Mouse (Mus musculus): ENCODE measurements around the gene Rufy4. TPM values are rescaled to one million over a fixed set of nuclear protein-coding genes. Genes with fewer than 3 reads are reported as not detected.

The Rufy4 gene
- 1 to 10 TPM; 1.4 to 1.5 TPM for total RNA-seq (2021)
- long read RNA-seq, experiment 1, partial matches to known transcripts = 0 of 1 reads
- long read RNA-seq, experiment 1, other reads (novel, unspliced or antisense) = 1 of 1 reads
- long read RNA-seq, experiment 2, partial matches to known transcripts = 0 of 1 reads
- long read RNA-seq, experiment 2, other reads (novel, unspliced or antisense) = 1 of 1 reads

GRCm38 (mm10) chr1:74124991-74125552, at the start of gene Rufy4:
Gene Rufy4, plus strand, starts transcription at chr1:74125541.
- intact Hi-C loops (cut with DNase I) = loop anchor here (1.0 to 2.0 kb wide), 2 partner anchors 42 to 224 kb away; no protein-coding TSS in a partner anchor
- DNase-seq = peak; percentile 61 to 80

GRCm38 (mm10) chr1:74076230-74076629, 49.1 kb upstream of the Rufy4 start:
- intact Hi-C loops (cut with DNase I) = loop anchor here (2.0 kb wide), 1 partner anchor 77 kb away; no protein-coding TSS in a partner anchor
- no peak for DNase-seq

- intact Hi-C loops (cut with DNase I) = loop anchor here (2.0 kb wide), 1 partner anchor 79 kb away; no protein-coding TSS in a partner anchor
Observed at GRCm38 (mm10) chr1:74077353-74077752, 48.0 kb upstream of the Rufy4 start.

GRCm38 (mm10) chr1:74081573-74081989, 43.8 kb upstream of the Rufy4 start:
- peak in 1 of 2 experiments; percentile 43 for DNase-seq

More at GRCm38 (mm10) chr1:74077353-74077752, 48.0 kb upstream of the Rufy4 start:
- peak; percentile 89 to 95 for DNase-seq

GRCm38 (mm10) chr1:74082841-74083463, 42.4 kb upstream of the Rufy4 start:
- peak; percentile 66 to 80 for DNase-seq
- intact Hi-C loops (cut with DNase I) = loop anchor here (2.0 kb wide), 1 partner anchor 42 kb away; the partner anchor contains the start of genes Rufy4 and Tns1

More at GRCm38 (mm10) chr1:74081573-74081989, 43.8 kb upstream of the Rufy4 start:
- intact Hi-C loops (cut with DNase I) = no loop called here

GRCm38 (mm10) chr1:74084065-74084705, 41.2 kb upstream of the Rufy4 start:
- intact Hi-C loops (cut with DNase I) = no loop called here
- peak; percentile 65 to 70 for DNase-seq

GRCm38 (mm10) chr1:74084752-74085151, 40.6 kb upstream of the Rufy4 start:
- no peak for DNase-seq
- intact Hi-C loops (cut with DNase I) = no loop called here

GRCm38 (mm10) chr1:74085566-74085965, 39.8 kb upstream of the Rufy4 start:
- intact Hi-C loops (cut with DNase I) = no loop called here
- DNase-seq = no peak

- peak; percentile 56 to 66 for DNase-seq
- intact Hi-C loops (cut with DNase I) = no loop called here
Observed at GRCm38 (mm10) chr1:74088569-74088968, 36.8 kb upstream of the Rufy4 start.

GRCm38 (mm10) chr1:74090329-74090728, 35.0 kb upstream of the Rufy4 start:
- intact Hi-C loops (cut with DNase I) = no loop called here
- DNase-seq = no peak

- intact Hi-C loops (cut with DNase I) = no loop called here
- no peak for DNase-seq
Observed at GRCm38 (mm10) chr1:74091138-74091537, 34.2 kb upstream of the Rufy4 start.

- intact Hi-C loops (cut with DNase I) = no loop called here
- DNase-seq = no peak
Observed at GRCm38 (mm10) chr1:74091611-74092224, 33.6 kb upstream of the Rufy4 start.

- peak in 1 of 2 experiments; percentile 54 for DNase-seq
- intact Hi-C loops (cut with DNase I) = no loop called here
Observed at GRCm38 (mm10) chr1:74092242-74092641, 33.1 kb upstream of the Rufy4 start.

GRCm38 (mm10) chr1:74093447-74093846, 31.9 kb upstream of the Rufy4 start:
- intact Hi-C loops (cut with DNase I) = no loop called here

GRCm38 (mm10) chr1:74094497-74095270, 30.7 kb upstream of the Rufy4 start:
- DNase-seq = no peak
- intact Hi-C loops (cut with DNase I) = no loop called here

More at GRCm38 (mm10) chr1:74093447-74093846, 31.9 kb upstream of the Rufy4 start:
- DNase-seq = no peak

GRCm38 (mm10) chr1:74095296-74095695, 30.0 kb upstream of the Rufy4 start:
- intact Hi-C loops (cut with DNase I) = no loop called here
- no peak for DNase-seq

GRCm38 (mm10) chr1:74095728-74096127, 29.6 kb upstream of the Rufy4 start:
- DNase-seq = no peak
- intact Hi-C loops (cut with DNase I) = no loop called here

GRCm38 (mm10) chr1:74098004-74099000, 27.0 kb upstream of the Rufy4 start:
- peak; percentile 55 to 71 for DNase-seq
- intact Hi-C loops (cut with DNase I) = no loop called here
